12 mouse cellular contexts compared by ENCODE assay signal in the genomic region with DNA sequence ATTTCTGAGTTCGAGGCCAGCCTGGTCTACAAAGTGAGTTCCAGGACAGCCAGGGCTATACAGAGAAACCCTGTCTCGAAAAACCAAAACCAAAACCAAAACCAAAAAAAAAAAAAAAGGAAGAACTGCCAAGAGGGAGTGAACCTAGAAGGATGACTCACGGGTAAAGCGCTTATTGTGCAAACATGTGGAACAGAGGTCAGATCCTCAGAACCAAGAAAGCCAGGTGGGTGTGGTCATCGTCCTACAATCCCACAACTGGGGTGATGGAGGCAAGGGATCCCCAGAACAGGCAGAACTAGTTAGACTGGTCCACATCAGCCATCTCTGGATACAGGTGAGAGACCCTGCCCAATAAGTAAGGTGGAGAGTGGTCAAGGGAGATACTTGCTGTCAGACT. TPM values are rescaled to one million over a fixed set of nuclear protein-coding genes. Genes with fewer than 3 reads are reported as not detected.
DNase-seq lines count a peak whose midpoint lies in the region; ATAC-seq and TF ChIP-seq lines count a peak whose summit lies in the region.
"Had no signal": no experiment of that assay in that cellular context is flagged by ENCODE, and none has a peak within 500 bp of the region (broad histone marks: within the 10 kb centered on the region; RNA-seq: fewer than 3 reads in every experiment).

No protein-coding gene starts in this region.

- no peak overlapping the region for H3K9ac ChIP-seq in lung, embryonic 14.5 days
- H3K9ac ChIP-seq in intestine, embryonic 16.5 days (ENCODE audit: low read depth, low read length): no peak overlapping the region
- H3K9ac ChIP-seq: hindbrain, embryonic 12.5 days; midbrain, embryonic 13.5 days had no signal

- no peaks in the 10 kb centered on the region for H3K27me3 ChIP-seq in lung, embryonic 14.5 days (ENCODE audit: insufficient read depth, low read length)
- H3K27me3 ChIP-seq in intestine, embryonic 16.5 days (replicated peaks; ENCODE audit: control insufficient read depth, insufficient read depth, low read length): no peaks in the 10 kb centered on the region
- no peaks in the 10 kb centered on the region for H3K27me3 ChIP-seq in splenic B cell, adult 2 months (ENCODE audit: control insufficient read depth, insufficient read depth, low read length, poor library complexity, severe bottlenecking)
- H3K27me3 ChIP-seq: hindbrain, embryonic 12.5 days; midbrain, embryonic 13.5 days had no signal

- ATAC-seq in lung, embryonic 14.5 days (ENCODE audit: insufficient read depth): no peak
- peak; percentile 72 for ATAC-seq in intestine, embryonic 16.5 days
- ATAC-seq: midbrain, embryonic 13.5 days had no signal

- H3K36me3 ChIP-seq in lung, embryonic 14.5 days (ENCODE audit: insufficient read depth): no peaks in the 10 kb centered on the region
- no peaks in the 10 kb centered on the region for H3K36me3 ChIP-seq in intestine, embryonic 16.5 days (ENCODE audit: control insufficient read depth, insufficient read depth, low read length)
- H3K36me3 ChIP-seq in splenic B cell, adult 2 months (ENCODE audit: control insufficient read depth, insufficient read depth, low read length, poor library complexity, severe bottlenecking): no peaks in the 10 kb centered on the region
- H3K36me3 ChIP-seq: hindbrain, embryonic 12.5 days; midbrain, embryonic 13.5 days had no signal

- 78% methylated on average over 4 of the region's 5 CpGs for WGBS in lung, embryonic 14.5 days
- WGBS in intestine, embryonic 16.5 days: 60% methylated on average over 5 of the region's 5 CpGs

- no peak for TF ChIP-seq CTCF in lung, embryonic 14.5 days (IDR thresholded peaks at IDR 0.05; ENCODE audit: low read depth)

- H3K4me1 ChIP-seq in lung, embryonic 14.5 days (ENCODE audit: insufficient read depth): peaks cover 37% of the 10 kb centered on the region
- peaks cover 36% of the 10 kb centered on the region for H3K4me1 ChIP-seq in intestine, embryonic 16.5 days (ENCODE audit: control insufficient read depth, insufficient read depth, low read length)

- peak; percentile 50 for DNase-seq in lung, embryonic 14.5 days
- DNase-seq in lung, postnatal 10 days: no peak
- DNase-seq in NIH3T3 (ENCODE audit: low read depth): peak; percentile 92
- peak; percentile 43 for DNase-seq in splenic B cell, adult 2 months (ENCODE audit: low read depth, low spot score)
- no peak for DNase-seq in testis, postnatal 14 days (ENCODE audit: low spot score)
- DNase-seq in thymus, postnatal 25 days: no peak
- no peak for DNase-seq in right cerebral cortex, adult 2 months (ENCODE audit: low spot score in 2 of 2)
- DNase-seq: gastrocnemius, postnatal 14 days had no signal

- no peak overlapping the region for H3K4me2 ChIP-seq in lung, embryonic 14.5 days
- no peak overlapping the region for H3K4me2 ChIP-seq in intestine, embryonic 16.5 days (ENCODE audit: low read depth, low read length)
- H3K4me2 ChIP-seq: hindbrain, embryonic 12.5 days; midbrain, embryonic 13.5 days had no signal

- no peak overlapping the region for H3K4me3 ChIP-seq in lung, embryonic 14.5 days (ENCODE audit: low read depth, low read length)
- no peak overlapping the region for H3K4me3 ChIP-seq in intestine, embryonic 16.5 days (ENCODE audit: low read length)
- H3K4me3 ChIP-seq: hindbrain, embryonic 12.5 days; midbrain, embryonic 13.5 days had no signal

- no peak overlapping the region for H3K27ac ChIP-seq in lung, embryonic 14.5 days (ENCODE audit: low read depth)
- no peak overlapping the region for H3K27ac ChIP-seq in intestine, embryonic 16.5 days (ENCODE audit: low read length)
- H3K27ac ChIP-seq: hindbrain, embryonic 12.5 days; midbrain, embryonic 13.5 days had no signal

- H3K9me3 ChIP-seq in lung, embryonic 14.5 days (ENCODE audit: low read depth, low read length): no peaks in the 10 kb centered on the region
- H3K9me3 ChIP-seq in intestine, embryonic 16.5 days (ENCODE audit: control insufficient read depth, low read length): no peaks in the 10 kb centered on the region
- H3K9me3 ChIP-seq: hindbrain, embryonic 12.5 days; midbrain, embryonic 13.5 days had no signal

RNA-seq across cellular contexts. Expression of gene Coa7, which starts 19.2 kb away (rescaled TPM):
- 50.1 and 52.9 TPM in 2 replicates for polyA plus RNA-seq in lung, embryonic 14.5 days (2014; fragmentation: Nextera tagmentation; extraction: Ambion mirVana)
- polyA plus RNA-seq in intestine, embryonic 16.5 days (2015; fragmentation: Nextera tagmentation; extraction: Ambion mirVana): 67.0 and 68.5 TPM in 2 replicates

RNA-seq across cellular contexts. Expression of gene Shisal2a, which starts 36.0 kb away (rescaled TPM):
- polyA plus RNA-seq in lung, embryonic 14.5 days (2014; fragmentation: Nextera tagmentation; extraction: Ambion mirVana): 0.34 TPM in 1 of 2 replicates, not detected in the other
- 0.72 and 0.99 TPM in 2 replicates for polyA plus RNA-seq in intestine, embryonic 16.5 days (2015; fragmentation: Nextera tagmentation; extraction: Ambion mirVana)
- polyA plus RNA-seq: thymus, postnatal 0 days had no signal

RNA-seq across cellular contexts. Expression of gene Zyg11b, which starts 46.2 kb away (rescaled TPM):
- polyA plus RNA-seq in lung, embryonic 14.5 days (2014; fragmentation: Nextera tagmentation; extraction: Ambion mirVana): 16.5 and 16.6 TPM in 2 replicates
- 5.7 and 5.9 TPM in 2 replicates for polyA plus RNA-seq in intestine, embryonic 16.5 days (2015; fragmentation: Nextera tagmentation; extraction: Ambion mirVana)

RNA-seq across cellular contexts. Expression of gene Gpx7, which starts 59.6 kb away (rescaled TPM):
- polyA plus RNA-seq in lung, embryonic 14.5 days (2014; fragmentation: Nextera tagmentation; extraction: Ambion mirVana): 70.3 and 82.4 TPM in 2 replicates
- polyA plus RNA-seq in intestine, embryonic 16.5 days (2015; fragmentation: Nextera tagmentation; extraction: Ambion mirVana): 33.0 and 34.9 TPM in 2 replicates

Comparison
In these comparisons a context has a peak if more than half of its experiments do, and no peak if none do; other contexts are left out.
1. DNase-seq: peak in lung, embryonic 14.5 days (single experiment), NIH3T3 (single experiment) and splenic B cell, adult 2 months (single experiment); none in lung, postnatal 10 days (single experiment), testis, postnatal 14 days (single experiment), thymus, postnatal 25 days (single experiment) and right cerebral cortex, adult 2 months (0 of 2).